Mouse (Mus musculus) ES-E14 (cell line): Measurements from ENCODE around the gene Ap1ar. TPM values are rescaled to one million over a fixed set of nuclear protein-coding genes. Genes with fewer than 3 reads are reported as not detected.
A peak's percentile ranks its signal among the peaks of the same experiment; 100 is the strongest.

Experiments used
- DNase-seq: peaks from one replicate; pipeline ENCODE4 v3.0.0-alpha.2; 2013; ENCODE audit warnings: low read depth, low spot score
- H3K27ac ChIP-seq: 2 replicates; pipeline ENCODE4 v1.5.1; 2012; ENCODE audit warnings: low read depth, mild to moderate bottlenecking, low read length, moderate library complexity, mixed read lengths; ENCODE audit not compliant: poor library complexity, insufficient read depth, severe bottlenecking
- H3K36me3 ChIP-seq: 2 replicates; pipeline ENCODE4 v1.6.1; 2012; ENCODE audit warnings: mild to moderate bottlenecking, low read length, moderate library complexity, mixed read lengths; ENCODE audit not compliant: control insufficient read depth, poor library complexity, insufficient read depth, severe bottlenecking
- H3K4me1 ChIP-seq, 2 experiments: fragments of 150-350 bp in 1 of 2; sonication (generic) in 1 of 2; 2 replicates each; pipeline ENCODE4 v1.6.1; 2012; ENCODE audit warnings: low read length in 2 of 2, mild to moderate bottlenecking in 1 of 2, mixed read lengths in 1 of 2; ENCODE audit not compliant: control insufficient read depth in 2 of 2, insufficient read depth in 2 of 2, poor library complexity in 1 of 2
- H3K4me3 ChIP-seq, 2 experiments: fragments of 150-350 bp in 1 of 2; sonication (generic) in 1 of 2; 2 replicates each; pipeline ENCODE4 v1.5.1; 2012; ENCODE audit warnings: low read length in 2 of 2, low read depth in 1 of 2, mild to moderate bottlenecking in 1 of 2, mixed read lengths in 1 of 2; ENCODE audit not compliant: insufficient read depth in 1 of 2, poor library complexity in 1 of 2, severe bottlenecking in 1 of 2
- H3K9ac ChIP-seq: 2 replicates; pipeline ENCODE4 v1.6.1; 2012; ENCODE audit warnings: low read depth, mild to moderate bottlenecking, low read length, mixed read lengths; ENCODE audit not compliant: poor library complexity, insufficient read depth, severe bottlenecking
- H3K9me3 ChIP-seq: fragments of 150-350 bp; sonication (generic); 2 replicates; pipeline ENCODE4 v1.6.1; 2012; ENCODE audit warnings: low read depth, mild to moderate bottlenecking, low read length; ENCODE audit not compliant: control insufficient read depth, insufficient read depth
- CHD2 ChIP-seq: IDR thresholded peaks from 2 replicates; pipeline ENCODE4 v1.6.1; 2014; ENCODE audit warnings: mild to moderate bottlenecking, low read depth, low read length, inconsistent platforms
- HCFC1 ChIP-seq: IDR thresholded peaks from 2 replicates; pipeline ENCODE4 v1.6.1; 2012; ENCODE audit warnings: low read length, inconsistent platforms, borderline replicate concordance; ENCODE audit not compliant: insufficient read depth
- MAFK ChIP-seq: IDR thresholded peaks from 2 replicates; pipeline ENCODE4 v1.6.1; 2014; ENCODE audit warnings: mild to moderate bottlenecking, low read depth, low read length, inconsistent platforms; ENCODE audit not compliant: insufficient read depth
- ZC3H11A ChIP-seq: IDR thresholded peaks from 2 replicates; pipeline ENCODE4 v1.6.1; 2012; ENCODE audit warnings: low read depth, mild to moderate bottlenecking, inconsistent platforms, low read length, borderline replicate concordance
- ZNF384 ChIP-seq: IDR thresholded peaks from 2 replicates; pipeline ENCODE4 v1.6.1; 2012; ENCODE audit warnings: low read depth, low read length, inconsistent platforms
- in situ Hi-C, 2 experiments: fragments of 600-800 bp; cut with MboI; formaldehyde crosslinking; loops; one replicate each; pipeline ENCODE4 v1.15.1; 2025; ENCODE audit warnings: low sequenced_read_pairs in 2 of 2, inconsistent platforms in 1 of 2; ENCODE audit not compliant: unreplicated experiment in 2 of 2
- total RNA-seq: library from RNA; depleted of rRNA; stranded (reverse); fragments of 300-350 nt; gene quantifications from 2 replicates; pipeline ENCODE4 v1.2.3, GENCODE M21; 2012; rRNA removed

The Ap1ar gene
- total RNA-seq, 1 experiment: 48.1 TPM

GRCm38 (mm10) chr3:127762403-127762802 is 74.9 kb downstream of the Ap1ar start:
- Histone ChIP-seq H3K36me3 (no peaks in the 10 kb centered on the region), H3K9me3 (no peaks in the 10 kb centered on the region), H3K4me3 (no peak overlapping the region), H3K27ac (0 out of 2 replicates have a peak overlapping the region, but pooled peaks have one; percentile 22), H3K9ac (no peak overlapping the region), H3K4me1 (no peaks in the 10 kb centered on the region)
- in situ Hi-C loops: loop anchor here in 1 of 2 experiments (25.0 kb wide), 1 partner anchor 125 kb away; the partner anchor contains the start of gene Neurog2
- TF ChIP-seq ZC3H11A (no peak), HCFC1 (no peak), MAFK (no peak), ZNF384 (no peak), CHD2 (no peak)
- no peak for DNase-seq

GRCm38 (mm10) chr3:127759212-127759611 is 78.1 kb downstream of the Ap1ar start:
- in situ Hi-C loops: loop anchor here in 1 of 2 experiments (25.0 kb wide), 1 partner anchor 122 kb away; the partner anchor contains the start of gene Neurog2
- no peak for TF ChIP-seq ZC3H11A
- no peak for TF ChIP-seq ZNF384
- TF ChIP-seq HCFC1: no peak
- no peak for TF ChIP-seq MAFK
- TF ChIP-seq CHD2: no peak
- Histone ChIP-seq H3K4me1 (no peaks in the 10 kb centered on the region), H3K9ac (no peak overlapping the region), H3K9me3 (no peaks in the 10 kb centered on the region), H3K36me3 (no peaks in the 10 kb centered on the region), H3K27ac (no peak overlapping the region), H3K4me3 (no peak overlapping the region)
- peak; percentile 12 for DNase-seq

GRCm38 (mm10) chr3:127758806-127759205 is 78.5 kb downstream of the Ap1ar start:
- no peak overlapping the region for H3K9ac ChIP-seq
- TF ChIP-seq MAFK: no peak
- no peak for TF ChIP-seq ZNF384
- no peak for TF ChIP-seq CHD2
- no peak for TF ChIP-seq ZC3H11A
- no peak for TF ChIP-seq HCFC1
- DNase-seq: no peak
- no peaks in the 10 kb centered on the region for H3K36me3 ChIP-seq
- H3K27ac ChIP-seq: no peak overlapping the region
- H3K9me3 ChIP-seq: no peaks in the 10 kb centered on the region
- in situ Hi-C loops: loop anchor here in 1 of 2 experiments (25.0 kb wide), 1 partner anchor 122 kb away; the partner anchor contains the start of gene Neurog2
- no peaks in the 10 kb centered on the region for H3K4me1 ChIP-seq
- H3K4me3 ChIP-seq: no peak overlapping the region

GRCm38 (mm10) chr3:127757886-127758301 is 79.4 kb downstream of the Ap1ar start:
- DNase-seq: no peak
- H3K9ac ChIP-seq: no peak overlapping the region
- in situ Hi-C loops: loop anchor here in 1 of 2 experiments (25.0 kb wide), 1 partner anchor 121 kb away; the partner anchor contains the start of gene Neurog2
- TF ChIP-seq MAFK: no peak
- TF ChIP-seq CHD2: no peak
- TF ChIP-seq HCFC1: no peak
- TF ChIP-seq ZNF384: no peak
- H3K9me3 ChIP-seq: no peaks in the 10 kb centered on the region
- H3K4me1 ChIP-seq: no peaks in the 10 kb centered on the region
- no peak overlapping the region for H3K27ac ChIP-seq
- H3K36me3 ChIP-seq: no peaks in the 10 kb centered on the region
- H3K4me3 ChIP-seq: no peak overlapping the region

Other genes with a start within 250 kb of the Ap1ar start
- gene Neurog2, start 204.4 kb downstream of the Ap1ar start, total RNA-seq: 0.18 TPM in 1 of 2 replicates, not detected in the other
- 0.63 and 0.80 TPM in 2 replicates for gene Alpk1, start 57.0 kb downstream of the Ap1ar start, total RNA-seq
- not detected in 2 replicates for gene Tifa, start 47.7 kb downstream of the Ap1ar start, total RNA-seq
- gene Fam241a, start 58.8 kb upstream of the Ap1ar start, total RNA-seq: 0.48 and 0.71 TPM in 2 replicates